Mouse (Mus musculus) adipocyte (in vitro differentiated cells): ENCODE results near the gene Dbn1.
"Not testable (repeated sequence)": the region's sequence is repeated elsewhere in the genome, so short reads cannot be mapped to it uniquely, and the experiment has no call there.

Experiments
- DNase-seq: peaks from one replicate; pipeline ENCODE4 v3.0.0-alpha.2; 2016; ENCODE audit warnings: low spot score

The Dbn1 gene

GRCm38 (mm10) chr13:55450511-55450980 is 37.4 kb downstream of the Dbn1 start:
- DNase-seq = peak; percentile 94

GRCm38 (mm10) chr13:55449679-55450441 is 38.1 kb downstream of the Dbn1 start:
- peak; percentile 46 for DNase-seq

- no peak for DNase-seq
Observed at GRCm38 (mm10) chr13:55449205-55449604, 38.7 kb downstream of the Dbn1 start.

GRCm38 (mm10) chr13:55448131-55448530 is 39.8 kb downstream of the Dbn1 start:
- DNase-seq = no peak

GRCm38 (mm10) chr13:55447543-55447943 is 40.4 kb downstream of the Dbn1 start:
- DNase-seq = no peak

GRCm38 (mm10) chr13:55446483-55447105 is 41.3 kb downstream of the Dbn1 start:
- no peak for DNase-seq

- peak; percentile 42 for DNase-seq
Observed at GRCm38 (mm10) chr13:55445361-55446091, 42.4 kb downstream of the Dbn1 start.

- DNase-seq = peak; percentile 99
Observed at GRCm38 (mm10) chr13:55444937-55445315, 43.0 kb downstream of the Dbn1 start, which contains the start of gene Grk6. Grk6 (plus strand) TSS chr13:55445072.

GRCm38 (mm10) chr13:55444286-55444936 is 43.5 kb downstream of the Dbn1 start:
- DNase-seq = no peak

- no peak for DNase-seq
Observed at GRCm38 (mm10) chr13:55443799-55444285, 44.1 kb downstream of the Dbn1 start.

- DNase-seq = not testable (repeated sequence)
Observed at GRCm38 (mm10) chr13:55437111-55437629, 50.7 kb downstream of the Dbn1 start.

GRCm38 (mm10) chr13:55431889-55432685 is 55.8 kb downstream of the Dbn1 start:
- no peak for DNase-seq

- DNase-seq = no peak
Observed at GRCm38 (mm10) chr13:55430566-55430965, 57.3 kb downstream of the Dbn1 start.

GRCm38 (mm10) chr13:55429226-55429888 is 58.6 kb downstream of the Dbn1 start:
- peak; percentile 37 for DNase-seq

GRCm38 (mm10) chr13:55426613-55427012 is 61.3 kb downstream of the Dbn1 start, which contains the start of gene F12:
F12 (minus strand) TSS chr13:55426793.
- no peak for DNase-seq
